Mouse (Mus musculus) layer of hippocampus, adult 9-11 months (tissue): ENCODE data around the gene Cryaa.

Experiments used
- DNase-seq: peaks from one replicate; pipeline ENCODE4 v3.0.0; 2022

The Cryaa gene

GRCm38 (mm10) chr17:31710455-31710854 is 32.8 kb downstream of the Cryaa start:
- no peak for DNase-seq

GRCm38 (mm10) chr17:31713709-31714108 is 36.1 kb downstream of the Cryaa start:
- no peak for DNase-seq

- no peak for DNase-seq
These were observed 36.5 kb downstream of the Cryaa start for GRCm38 (mm10) chr17:31714125-31714524.

- no peak for DNase-seq
These were observed 37.4 kb downstream of the Cryaa start for GRCm38 (mm10) chr17:31715006-31715405.

- DNase-seq, result no peak
These were observed 44.0 kb downstream of the Cryaa start for GRCm38 (mm10) chr17:31721637-31722036.

- no peak for DNase-seq
These were observed 47.8 kb downstream of the Cryaa start for GRCm38 (mm10) chr17:31725366-31725765.

- no peak for DNase-seq
These were observed 48.6 kb downstream of the Cryaa start for GRCm38 (mm10) chr17:31726216-31726615.

- no peak for DNase-seq
These were observed 49.6 kb downstream of the Cryaa start for GRCm38 (mm10) chr17:31727230-31727629.

- DNase-seq, result no peak
These were observed 50.4 kb downstream of the Cryaa start for GRCm38 (mm10) chr17:31728043-31728442.

- DNase-seq, result no peak
These were observed 51.4 kb downstream of the Cryaa start for GRCm38 (mm10) chr17:31728968-31729501.

- DNase-seq, result no peak
These were observed 53.4 kb downstream of the Cryaa start for GRCm38 (mm10) chr17:31731038-31731437.
